Mouse (Mus musculus): Measurements from ENCODE around the gene Zpbp2. TPM values are rescaled to one million over a fixed set of nuclear protein-coding genes. Genes with fewer than 3 reads are reported as not detected.

Zpbp2 gene
- total and polyA plus RNA-seq, 2 experiments from 2014 or later = not detected

DNA sequence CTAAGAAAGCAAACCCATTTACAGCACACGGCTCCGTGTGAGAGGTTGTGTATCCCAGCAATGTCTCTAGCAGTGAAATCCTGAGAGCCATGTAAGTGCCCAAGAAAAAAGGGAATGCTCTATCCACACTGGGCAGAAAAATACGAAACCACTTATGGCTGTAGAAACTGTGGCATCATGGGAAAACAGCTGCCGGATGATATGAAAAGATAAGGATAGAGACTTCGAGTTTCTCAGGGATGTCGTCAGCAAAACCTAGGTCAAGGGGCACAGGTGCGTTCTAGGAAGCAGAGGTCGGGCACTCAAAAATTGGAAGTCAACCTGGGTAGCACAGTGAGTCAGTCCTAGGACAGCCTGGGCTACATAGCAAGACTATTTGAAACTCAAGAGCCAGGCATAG is 38.4 kb downstream of the Zpbp2 start:
- 86% methylated on average over 8 of the region's 8 CpGs for WGBS
- ATAC-seq (no peak), DNase-seq (no peak)
- no peak overlapping the region for H3K9ac ChIP-seq
- H3K27me3 ChIP-seq (ENCODE audit: insufficient read depth, low read length) = no peaks in the 10 kb centered on the region
- H3K4me3 ChIP-seq (ENCODE audit: low read depth, low read length) = no peak overlapping the region
- TF ChIP-seq CTCF (IDR thresholded peaks at IDR 0.05; ENCODE audit: low read depth) = no peak
- no peaks in the 10 kb centered on the region for H3K36me3 ChIP-seq (ENCODE audit: insufficient read depth)
- no peaks in the 10 kb centered on the region for H3K9me3 ChIP-seq (ENCODE audit: low read length)
- H3K4me2 ChIP-seq (ENCODE audit: low read depth) = no peak overlapping the region
- H3K27ac ChIP-seq (ENCODE audit: low read depth, low read length) = no peak overlapping the region
- H3K4me1 ChIP-seq (ENCODE audit: insufficient read depth) = peaks cover 23% of the 10 kb centered on the region

DNA sequence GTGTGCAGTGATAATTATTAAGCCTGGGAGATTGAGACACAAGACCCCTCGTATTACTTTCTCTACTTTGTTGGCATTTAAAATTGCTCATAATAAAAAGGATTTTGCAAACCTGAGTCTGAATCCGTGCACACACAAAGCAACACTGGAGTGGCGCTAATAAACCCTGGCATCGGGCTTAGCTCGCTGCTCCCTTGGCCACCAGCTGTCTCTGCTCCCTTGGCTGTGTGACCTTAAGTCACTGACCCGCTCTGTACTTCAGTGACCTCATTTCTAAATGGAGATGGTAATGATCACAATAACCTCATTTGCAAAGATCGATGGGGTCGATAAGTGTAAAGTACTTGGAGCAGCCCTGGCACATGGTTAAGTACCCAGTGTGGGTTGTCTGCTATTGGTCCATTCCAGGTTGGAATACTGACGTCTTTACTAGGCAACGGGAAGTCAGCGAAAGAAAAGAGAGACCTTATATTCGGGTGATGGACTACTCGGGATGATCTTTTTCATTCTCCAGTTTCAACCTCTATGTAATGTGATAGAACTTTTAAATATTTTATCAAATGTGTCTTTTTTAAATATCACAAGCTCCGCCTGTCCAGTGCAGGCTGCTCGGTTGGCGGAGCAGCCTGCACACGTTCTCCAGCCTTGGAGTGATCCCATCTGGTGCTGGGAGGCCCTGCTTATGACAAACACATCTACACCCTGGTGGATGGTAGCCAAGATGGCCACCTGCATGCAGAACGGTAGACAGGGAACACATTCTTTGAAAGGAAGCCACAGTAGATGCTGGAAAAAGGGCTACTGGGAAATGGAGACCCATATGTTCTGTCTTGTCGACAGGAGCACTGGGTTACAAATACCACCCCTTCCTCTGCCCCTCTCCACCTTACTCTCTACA is 39.9 kb downstream of the Zpbp2 start:
- Histone ChIP-seq H3K4me3 (ENCODE audit: low read depth, low read length) (no peak overlapping the region), H3K9ac (no peak overlapping the region), H3K9me3 (ENCODE audit: low read length) (no peaks in the 10 kb centered on the region), H3K27me3 (ENCODE audit: insufficient read depth, low read length) (no peaks in the 10 kb centered on the region), H3K36me3 (ENCODE audit: insufficient read depth) (no peaks in the 10 kb centered on the region), H3K4me1 (ENCODE audit: insufficient read depth) (peaks cover 19% of the 10 kb centered on the region), H3K27ac (ENCODE audit: low read depth, low read length) (no peak overlapping the region), H3K4me2 (ENCODE audit: low read depth) (no peak overlapping the region)
- TF ChIP-seq CTCF (IDR thresholded peaks at IDR 0.05; ENCODE audit: low read depth) = no peak
- WGBS = 67% methylated on average over 19 of the region's 19 CpGs
- ATAC-seq = no peak
- no peak for DNase-seq

DNA sequence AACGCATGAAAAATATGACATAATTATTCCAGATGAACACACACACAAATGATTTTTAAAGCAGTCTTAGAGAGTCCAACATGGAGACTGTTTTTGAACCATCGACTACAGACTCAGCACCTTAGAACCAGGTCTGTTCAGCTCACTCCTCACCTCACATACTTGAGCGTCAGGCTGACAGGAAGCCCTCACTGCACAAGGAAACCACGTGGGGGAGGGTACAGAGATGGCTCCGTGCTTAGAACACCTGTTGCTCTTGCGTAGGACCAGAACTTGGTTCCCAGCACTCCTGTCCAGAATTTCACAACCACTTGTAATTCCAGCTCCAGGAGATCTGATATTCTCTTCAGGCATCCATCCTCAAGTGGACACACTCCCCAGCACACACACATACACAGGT is 44.1 kb downstream of the Zpbp2 start:
- DNase-seq (no peak), ATAC-seq (no peak)
- Histone ChIP-seq H3K4me3 (ENCODE audit: low read depth, low read length) (no peak overlapping the region), H3K27me3 (ENCODE audit: insufficient read depth, low read length) (no peaks in the 10 kb centered on the region), H3K9me3 (ENCODE audit: low read length) (no peaks in the 10 kb centered on the region), H3K36me3 (ENCODE audit: insufficient read depth) (no peaks in the 10 kb centered on the region), H3K27ac (ENCODE audit: low read depth, low read length) (no peak overlapping the region), H3K9ac (no peak overlapping the region), H3K4me2 (ENCODE audit: low read depth) (no peak overlapping the region), H3K4me1 (ENCODE audit: insufficient read depth) (no peaks in the 10 kb centered on the region)
- WGBS = 79% methylated on average over 6 of the region's 6 CpGs
- TF ChIP-seq CTCF (IDR thresholded peaks at IDR 0.05; ENCODE audit: low read depth) = no peak

- Histone ChIP-seq H3K4me1 (ENCODE audit: insufficient read depth) (no peaks in the 10 kb centered on the region), H3K9me3 (ENCODE audit: low read length) (no peaks in the 10 kb centered on the region), H3K36me3 (ENCODE audit: insufficient read depth) (no peaks in the 10 kb centered on the region), H3K4me2 (ENCODE audit: low read depth) (no peak overlapping the region), H3K4me3 (ENCODE audit: low read depth, low read length) (no peak overlapping the region), H3K27me3 (ENCODE audit: insufficient read depth, low read length) (no peaks in the 10 kb centered on the region; the same call in 1 of the 2 replicates), H3K27ac (ENCODE audit: low read depth, low read length) (no peak overlapping the region), H3K9ac (no peak overlapping the region)
- TF ChIP-seq CTCF (IDR thresholded peaks at IDR 0.05; ENCODE audit: low read depth) = no peak
- DNase-seq = no peak
- ATAC-seq = no peak
- 81% methylated on average over 10 of the region's 10 CpGs for WGBS
Measured at GRCm38 (mm10) chr11:98595473-98595872, 44.6 kb downstream of the Zpbp2 start.

- Histone ChIP-seq H3K27me3 (ENCODE audit: insufficient read depth, low read length) (no peaks in the 10 kb centered on the region; the same call in 1 of the 2 replicates), H3K4me1 (ENCODE audit: insufficient read depth) (no peaks in the 10 kb centered on the region), H3K9me3 (ENCODE audit: low read length) (no peaks in the 10 kb centered on the region), H3K36me3 (ENCODE audit: insufficient read depth) (no peaks in the 10 kb centered on the region), H3K9ac (no peak overlapping the region), H3K4me3 (ENCODE audit: low read depth, low read length) (no peak overlapping the region), H3K27ac (ENCODE audit: low read depth, low read length) (no peak overlapping the region), H3K4me2 (ENCODE audit: low read depth) (no peak overlapping the region)
- no peak for TF ChIP-seq CTCF (IDR thresholded peaks at IDR 0.05; ENCODE audit: low read depth)
- ATAC-seq (no peak), DNase-seq (no peak)
- WGBS = 84% methylated on average over 3 of the region's 3 CpGs
Measured at GRCm38 (mm10) chr11:98595955-98596354, 45.1 kb downstream of the Zpbp2 start.

DNA sequence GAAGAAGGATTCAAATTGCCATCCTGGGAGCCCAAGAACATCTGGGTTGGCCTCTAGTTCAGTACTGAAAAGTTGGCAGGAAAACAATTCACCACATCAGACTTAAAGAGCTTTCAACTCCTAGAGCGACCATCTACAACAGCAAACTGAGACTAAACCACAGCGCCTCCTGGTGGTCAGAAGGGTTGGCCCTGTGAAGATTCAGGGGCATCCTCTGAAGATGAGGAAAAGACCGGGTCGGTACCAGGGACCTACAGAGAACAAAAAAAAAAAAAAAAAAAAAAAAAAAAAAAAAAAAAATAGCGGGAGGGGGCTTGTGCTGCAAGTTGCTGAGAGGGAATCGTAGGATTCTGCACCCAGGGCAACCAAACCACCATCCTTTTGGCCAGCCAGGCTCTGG is 46.5 kb downstream of the Zpbp2 start:
- H3K9ac ChIP-seq = no peak overlapping the region
- no peaks in the 10 kb centered on the region for H3K4me1 ChIP-seq (ENCODE audit: insufficient read depth)
- no peaks in the 10 kb centered on the region for H3K9me3 ChIP-seq (ENCODE audit: low read length)
- no peaks in the 10 kb centered on the region; the same call in 1 of the 2 replicates for H3K27me3 ChIP-seq (ENCODE audit: insufficient read depth, low read length)
- 41% methylated on average over 6 of the region's 6 CpGs for WGBS
- H3K4me2 ChIP-seq (ENCODE audit: low read depth) = no peak overlapping the region
- TF ChIP-seq CTCF (IDR thresholded peaks at IDR 0.05; ENCODE audit: low read depth) = peak; percentile 66
- no peak overlapping the region for H3K4me3 ChIP-seq (ENCODE audit: low read depth, low read length)
- no peak overlapping the region for H3K27ac ChIP-seq (ENCODE audit: low read depth, low read length)
- peak; percentile 26 for DNase-seq
- no peaks in the 10 kb centered on the region for H3K36me3 ChIP-seq (ENCODE audit: insufficient read depth)
- no peak for ATAC-seq

DNA sequence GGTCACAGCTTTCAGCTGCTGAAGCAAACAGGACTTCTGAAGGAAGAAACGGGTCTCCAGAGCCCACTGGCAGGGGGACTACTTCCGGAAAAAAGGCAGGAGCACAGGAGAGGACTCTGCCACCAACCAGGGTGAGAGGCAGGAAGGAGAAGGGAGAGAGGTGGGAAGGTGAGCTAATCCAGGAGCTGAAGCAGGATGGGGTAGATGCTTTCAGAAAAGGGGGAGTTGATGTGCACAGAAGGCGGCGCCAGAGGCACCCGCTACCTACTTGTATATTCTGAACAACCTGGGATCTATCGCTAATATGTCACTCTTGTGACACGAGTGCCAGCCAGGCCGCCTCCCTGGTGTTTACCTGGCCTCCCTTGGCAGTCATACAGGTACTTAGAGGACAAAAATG is 47.1 kb downstream of the Zpbp2 start, which contains the start of gene Lrrc3c:
Lrrc3c (plus strand) TSS at position 301 of the 400 bp plus-strand sequence.
- H3K4me1 ChIP-seq (ENCODE audit: insufficient read depth) = no peaks in the 10 kb centered on the region
- H3K9ac ChIP-seq = no peak within 1 kb of the TSS
- WGBS = 91% methylated on average over 8 of the region's 8 CpGs
- H3K27ac ChIP-seq (ENCODE audit: low read depth, low read length) = no peak within 1 kb of the TSS
- H3K4me3 ChIP-seq (ENCODE audit: low read depth, low read length) = no peak within 1 kb of the TSS
- no peak for ATAC-seq
- H3K9me3 ChIP-seq (ENCODE audit: low read length) = no peaks in the 10 kb centered on the region
- H3K36me3 ChIP-seq (ENCODE audit: insufficient read depth) = no peaks in the 10 kb centered on the region
- no peaks in the 10 kb centered on the region; the same call in 1 of the 2 replicates for H3K27me3 ChIP-seq (ENCODE audit: insufficient read depth, low read length)
- no peak for DNase-seq
- H3K4me2 ChIP-seq (ENCODE audit: low read depth) = peak within 1 kb of the TSS; percentile 26
- no peak for TF ChIP-seq CTCF (IDR thresholded peaks at IDR 0.05; ENCODE audit: low read depth)
